ENCODE assay signal across 8 mouse cellular contexts in genomic region chr3:84929171-84929570, GRCm38 (mm10).
"Had no signal": no experiment of that assay in that cellular context is flagged by ENCODE, and none has a peak within 500 bp of the region (broad histone marks: within the 10 kb centered on the region; RNA-seq: fewer than 3 reads in every experiment).

No protein-coding gene starts in this region.

- DNase-seq: kidney, postnatal 14 days; liver, embryonic 13.5 days; liver, postnatal 0 days; lung, postnatal 14 days; retina, postnatal 1 day; right cerebral cortex, postnatal 4 days; thymus, adult 2 months; thymus, postnatal 36 days had no signal
